Mouse (Mus musculus) small intestine, adult 2 months (tissue): ENCODE measurements around the gene 4930430F08Rik.
A peak's percentile ranks its signal among the peaks of the same experiment; 100 is the strongest.

Source experiments
- CTCF ChIP-seq: fragments of 200-500 bp; IDR thresholded peaks from 2 replicates; pipeline ENCODE4 v1.5.1; 2012; ENCODE audit warnings: low read depth, mild to moderate bottlenecking, control low read depth, inconsistent platforms, low read length, moderate library complexity, mixed read lengths; ENCODE audit not compliant: insufficient replicate concordance, insufficient read length; ENCODE audit errors: extremely low read depth
- POLR2A ChIP-seq: fragments of 200-500 bp; IDR thresholded peaks from 2 replicates; pipeline ENCODE4 v1.6.1; 2012; ENCODE audit warnings: low read depth, mild to moderate bottlenecking, control low read depth, inconsistent platforms, low read length, moderate library complexity

- TF ChIP-seq CTCF (peak; percentile 55; the same call in 1 of the 2 replicates), POLR2A (no peak)
Measured at GRCm38 (mm10) chr10:100629762-100630438, 39.7 kb upstream of the 4930430F08Rik start.
